Mouse (Mus musculus): ENCODE measurements around the gene Tmem237.
A peak's percentile ranks its signal among the peaks of the same experiment; 100 is the strongest.

Gene Tmem237

GRCm38 (mm10) chr1:59101020-59101419, 19.2 kb downstream of the Tmem237 start:
- no peak for DNase-seq (ENCODE audit: low spot score)

GRCm38 (mm10) chr1:59094705-59095104, 25.5 kb downstream of the Tmem237 start, which contains the start of gene C2cd6:
Gene C2cd6, minus strand, starts transcription at chr1:59094900.
- no peak for DNase-seq (ENCODE audit: low spot score)

GRCm38 (mm10) chr1:59070867-59071266, 49.3 kb downstream of the Tmem237 start:
- DNase-seq (ENCODE audit: low spot score), result no peak

- peak; percentile 56 for DNase-seq (ENCODE audit: low spot score)
These were observed 52.2 kb downstream of the Tmem237 start for GRCm38 (mm10) chr1:59067976-59068375.

- no peak for DNase-seq (ENCODE audit: low spot score)
These were observed 56.5 kb downstream of the Tmem237 start for GRCm38 (mm10) chr1:59063697-59064096.

- no peak for DNase-seq (ENCODE audit: low spot score)
These were observed 63.3 kb downstream of the Tmem237 start for GRCm38 (mm10) chr1:59056955-59057354.

- no peak for DNase-seq (ENCODE audit: low spot score)
These were observed 68.9 kb downstream of the Tmem237 start for GRCm38 (mm10) chr1:59051306-59051705.

All from testis, postnatal 10 days (tissue).